Mouse (Mus musculus): ENCODE data around the gene Ppp1r15a.
"Not testable (repeated sequence)": the region's sequence is repeated elsewhere in the genome, so short reads cannot be mapped to it uniquely, and the experiment has no call there.

Gene Ppp1r15a

DNA sequence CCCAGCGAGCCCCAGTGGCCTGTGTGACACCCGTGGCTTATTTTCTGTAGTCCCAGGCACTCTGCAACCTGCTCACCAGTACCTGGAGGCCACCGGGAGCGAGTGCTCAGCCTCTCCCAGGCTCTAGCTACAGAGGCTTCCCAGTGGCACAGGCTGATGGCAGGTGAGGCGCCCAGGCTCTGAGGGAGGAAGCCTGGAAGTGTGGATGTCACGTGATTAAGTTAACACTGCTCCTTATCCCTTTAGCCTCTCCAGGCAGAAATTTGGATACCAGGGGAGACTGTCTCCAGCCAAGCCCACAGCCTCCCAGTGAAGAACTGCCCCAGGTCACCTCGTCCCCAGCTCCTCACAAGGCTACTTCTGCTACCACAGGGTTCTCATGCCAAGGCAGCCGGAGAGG is 27.5 kb upstream of the Ppp1r15a start:
- in situ Hi-C loops (cut with MboI, MseI): no loop called here

DNA sequence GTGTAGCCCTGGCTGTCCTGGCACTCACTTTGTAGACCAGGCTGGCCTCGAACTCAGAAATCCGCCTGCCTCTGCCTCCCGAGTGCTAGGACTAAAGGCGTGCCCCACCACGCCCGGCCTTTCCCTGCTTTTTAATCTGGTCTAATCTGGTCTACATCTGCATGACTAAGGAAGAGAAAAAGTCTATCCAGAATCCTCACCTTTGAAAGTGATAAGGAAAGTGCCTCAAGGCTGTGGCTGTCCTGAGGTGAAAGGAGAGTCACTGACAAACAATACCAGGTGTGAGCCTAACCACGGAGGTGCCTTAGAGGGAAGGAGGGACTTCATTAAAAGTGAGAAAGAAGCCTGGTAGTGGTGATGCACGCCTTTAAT is 25.4 kb upstream of the Ppp1r15a start:
- in situ Hi-C loops (cut with MboI, MseI): no loop called here

DNA sequence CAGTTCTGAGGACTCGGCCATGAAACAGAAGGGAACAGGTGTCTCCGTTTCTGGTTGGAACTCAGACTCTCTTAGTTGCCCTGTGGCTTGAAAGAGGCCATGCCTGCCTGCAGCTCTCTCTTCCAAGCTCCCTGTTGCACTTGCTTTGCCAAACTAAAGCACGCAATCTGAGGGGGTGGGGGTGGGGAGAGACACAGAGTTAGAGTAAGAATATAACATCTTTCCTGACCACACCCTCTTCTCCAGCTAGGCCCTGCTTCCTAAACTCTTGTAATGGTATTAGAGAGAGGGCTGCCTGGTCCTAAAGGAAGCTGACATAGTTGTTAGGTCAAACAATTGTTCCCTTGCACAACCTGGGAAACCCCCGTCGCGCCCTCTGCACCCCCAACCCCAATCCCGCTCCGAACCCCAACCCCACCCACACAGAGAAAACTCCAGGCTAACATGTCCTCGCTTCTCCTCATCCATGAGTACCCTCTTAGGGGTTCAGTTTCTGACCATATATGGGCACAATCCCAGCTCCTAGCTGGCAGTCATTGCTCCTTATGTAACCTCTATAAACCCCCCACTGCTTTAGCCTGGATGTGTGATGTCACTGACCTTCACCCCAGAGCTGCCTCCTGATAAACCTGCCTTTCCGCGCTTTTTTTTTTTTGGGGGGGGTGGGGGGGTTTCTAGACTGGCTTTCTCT is 24.9 kb upstream of the Ppp1r15a start:
- in situ Hi-C loops (cut with MboI, MseI): no loop called here

DNA sequence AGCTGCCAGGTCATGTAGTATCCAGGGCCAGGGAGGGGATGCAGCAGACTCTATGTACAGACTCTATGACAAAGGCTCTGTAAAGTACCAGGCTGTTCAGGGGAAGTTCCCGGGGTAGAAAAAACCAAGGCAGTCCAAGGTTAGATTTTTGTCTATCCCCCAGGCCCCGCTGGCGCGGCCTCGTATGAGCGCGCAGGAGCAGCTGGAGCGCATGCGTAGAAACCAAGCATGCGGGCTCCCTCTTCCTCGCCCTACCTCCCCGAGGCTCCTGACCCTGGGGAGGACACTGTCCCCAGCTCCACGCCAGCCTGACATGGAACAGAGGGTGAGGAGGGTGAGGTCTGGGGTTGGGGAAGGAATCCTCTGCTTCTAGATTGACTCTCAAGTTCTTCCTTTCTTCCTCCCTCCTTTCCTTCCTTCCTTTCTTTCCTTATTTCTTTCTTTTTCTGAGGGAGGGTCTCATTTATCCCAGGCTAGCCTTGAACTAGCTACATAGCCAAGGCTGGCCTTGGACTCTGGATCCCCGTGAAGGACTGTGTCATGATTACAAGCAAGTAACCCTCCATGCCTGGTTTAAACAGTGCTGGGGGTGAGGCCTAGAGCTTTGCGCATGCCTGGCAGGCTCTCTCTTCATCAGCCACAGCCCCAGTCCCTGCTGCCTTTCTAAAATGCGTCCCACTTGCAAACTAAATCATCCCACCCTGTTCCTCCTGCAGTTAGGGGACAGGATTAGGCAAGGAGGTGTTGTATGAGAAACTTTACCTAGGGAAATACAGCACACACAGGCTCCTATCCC is 23.8 kb upstream of the Ppp1r15a start:
- in situ Hi-C loops (cut with MboI, MseI): no loop called here

DNA sequence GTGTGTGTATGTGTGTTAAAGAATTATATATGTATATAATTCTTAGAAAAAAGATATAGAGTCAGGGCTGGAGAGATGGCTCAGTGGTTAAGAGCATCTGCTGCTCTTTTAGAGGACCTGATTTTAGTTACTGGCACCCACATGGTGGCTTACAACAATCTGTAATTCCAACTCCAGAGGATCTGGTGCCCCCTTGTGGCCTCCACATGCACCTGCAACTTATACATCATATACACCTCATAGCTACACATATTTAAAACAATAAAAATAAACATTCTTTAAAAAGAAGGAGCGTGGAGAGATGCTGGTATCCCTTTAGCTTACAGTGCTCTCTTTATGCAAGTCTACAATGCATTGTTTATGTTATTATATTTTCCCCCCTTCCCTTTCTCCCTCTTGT is 18.5 kb upstream of the Ppp1r15a start:
- in situ Hi-C loops (cut with MboI, MseI): no loop called here

DNA sequence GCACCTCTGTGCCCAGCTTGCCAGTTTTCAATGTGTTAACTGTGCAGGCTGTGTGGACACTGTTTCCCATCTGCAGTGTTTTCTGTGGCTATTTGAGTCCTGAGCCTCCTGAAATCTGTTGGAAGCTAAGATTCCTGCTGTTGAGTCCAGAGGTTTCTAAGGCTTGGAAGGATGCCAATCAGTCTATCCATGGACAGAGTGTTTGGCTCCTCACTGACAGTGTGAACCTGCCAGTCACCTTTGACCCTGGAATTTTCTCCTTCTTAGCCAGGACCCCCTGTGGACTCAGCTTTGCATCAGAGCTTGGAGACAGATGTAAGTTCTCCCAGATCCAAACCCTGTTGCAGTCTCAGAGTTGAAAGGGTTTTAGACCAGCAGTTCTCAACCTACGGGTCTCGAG is 14.1 kb upstream of the Ppp1r15a start:
- in situ Hi-C loops (cut with MboI, MseI): no loop called here

DNA sequence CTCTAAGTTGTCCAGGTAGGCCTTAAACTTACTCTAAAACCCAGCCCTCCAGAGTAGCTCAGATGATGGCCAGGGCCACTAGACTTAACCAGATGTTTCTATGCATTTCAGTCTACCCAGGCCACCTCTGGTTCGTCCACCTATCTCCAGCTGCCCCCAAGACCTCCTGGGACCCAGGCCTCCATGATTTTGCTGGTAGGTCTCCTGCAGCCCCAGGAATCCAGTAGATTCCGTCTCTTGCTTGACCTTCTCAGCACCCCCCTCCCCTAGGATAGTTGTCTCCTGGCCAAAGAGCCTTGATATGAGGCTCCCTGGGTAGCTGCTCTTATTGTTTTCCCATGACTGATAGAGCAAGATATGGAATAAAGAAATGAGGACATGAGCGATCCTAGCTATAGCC is 13.0 kb upstream of the Ppp1r15a start:
- in situ Hi-C loops (cut with MboI, MseI): no loop called here

DNA sequence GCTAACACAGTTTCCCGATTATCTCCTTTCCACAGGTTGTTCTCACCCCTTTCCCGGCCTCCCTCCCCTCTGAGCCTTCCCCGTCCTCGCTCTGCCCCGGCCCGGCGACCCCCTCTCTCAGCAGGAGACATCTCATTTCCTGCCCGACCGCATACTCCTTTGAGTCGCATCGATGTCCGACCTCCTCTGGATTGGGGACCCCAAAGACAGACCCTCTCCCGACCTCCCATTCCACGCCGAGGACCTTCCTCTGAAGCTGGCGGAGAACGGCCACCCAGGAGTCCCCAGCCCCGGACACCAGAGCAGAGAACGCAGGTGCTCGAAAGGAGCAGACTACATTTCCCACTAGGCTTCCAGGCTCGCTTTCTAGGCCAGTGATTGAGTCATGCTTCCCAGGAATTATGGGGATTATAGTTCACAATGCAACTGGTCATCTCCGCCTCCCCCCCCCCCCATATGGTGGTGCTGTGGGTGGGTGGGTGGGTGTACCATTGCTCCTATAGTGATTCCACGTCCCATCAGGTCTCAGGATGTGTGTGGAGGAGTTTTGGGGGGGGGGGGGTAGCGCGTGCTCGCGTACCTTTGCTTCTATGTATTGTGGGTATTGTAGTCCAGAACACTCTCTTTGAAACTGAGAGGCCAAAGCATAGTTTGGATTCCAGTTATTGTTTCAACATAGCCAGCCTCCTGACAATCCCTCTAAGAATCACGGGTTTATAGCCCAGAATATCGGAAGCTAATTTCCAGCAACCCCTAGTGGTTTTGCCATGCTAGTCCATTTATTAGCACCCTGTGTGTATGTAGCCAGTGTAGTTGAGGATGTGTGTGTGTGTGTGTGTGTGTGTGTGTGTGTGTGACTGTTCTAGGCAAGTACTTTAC is 12.3 kb upstream of the Ppp1r15a start:
- in situ Hi-C loops (cut with MboI, MseI): no loop called here

DNA sequence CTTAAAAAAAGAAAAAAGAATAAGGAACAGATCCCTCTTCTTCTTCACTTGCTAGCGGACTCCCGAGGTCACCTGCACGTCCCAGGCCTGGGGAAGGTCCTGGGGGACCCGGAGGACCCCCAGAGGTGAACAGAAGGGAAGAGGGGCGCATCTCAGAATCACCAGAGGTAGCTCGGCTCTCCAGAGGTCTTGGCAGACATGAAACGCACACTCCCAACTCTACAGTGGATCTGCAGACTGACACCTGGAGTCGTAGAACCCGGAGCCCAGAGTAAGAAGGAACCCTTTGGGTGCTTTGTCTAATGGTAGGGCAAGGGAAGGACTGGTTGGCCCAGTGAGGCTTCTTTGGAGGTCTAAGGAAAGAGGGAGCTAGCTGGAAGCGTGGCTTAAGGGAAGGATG is 11.5 kb upstream of the Ppp1r15a start:
- in situ Hi-C loops (cut with MboI, MseI): no loop called here

DNA sequence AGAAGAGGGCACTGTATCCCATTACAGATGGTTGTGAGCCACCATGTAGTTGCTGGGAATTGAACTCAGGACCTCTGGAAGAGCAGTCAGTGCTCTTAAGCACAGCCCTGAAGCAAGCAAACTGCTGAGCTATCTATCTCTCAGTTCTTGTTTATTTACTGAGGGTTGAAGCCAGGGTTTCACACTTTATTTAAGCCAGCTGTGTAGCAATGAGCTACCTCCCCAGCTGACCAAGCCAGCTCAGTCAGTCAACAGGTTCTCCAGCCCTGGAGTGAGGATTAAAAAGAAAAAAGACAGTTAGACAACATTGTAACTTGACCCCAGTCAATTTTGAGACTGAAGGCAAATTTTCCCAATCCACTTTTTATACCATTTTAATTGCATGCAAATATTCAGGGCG is 9.6 kb upstream of the Ppp1r15a start:
- in situ Hi-C loops (cut with MboI, MseI): no loop called here

DNA sequence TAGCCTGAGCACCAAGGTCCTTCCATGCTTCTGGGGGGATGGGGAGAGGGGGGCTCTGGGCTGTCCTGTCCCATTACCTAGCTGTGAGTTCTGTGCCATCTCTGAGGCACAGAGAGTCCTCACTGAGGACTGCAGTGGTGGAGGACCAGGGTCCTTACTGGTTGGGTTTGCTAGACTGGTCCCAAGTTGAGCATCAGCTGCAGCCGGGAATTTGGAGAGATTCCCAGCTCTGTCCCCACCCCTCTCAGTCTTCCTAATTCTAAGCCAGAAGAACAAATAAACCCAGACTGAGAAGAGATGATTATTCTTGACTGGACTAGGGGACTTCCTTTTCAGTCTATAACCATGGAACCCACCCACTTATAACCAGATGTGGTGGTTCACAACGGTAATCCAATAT is 4.6 kb upstream of the Ppp1r15a start:
- in situ Hi-C loops (cut with MboI, MseI): no loop called here

DNA sequence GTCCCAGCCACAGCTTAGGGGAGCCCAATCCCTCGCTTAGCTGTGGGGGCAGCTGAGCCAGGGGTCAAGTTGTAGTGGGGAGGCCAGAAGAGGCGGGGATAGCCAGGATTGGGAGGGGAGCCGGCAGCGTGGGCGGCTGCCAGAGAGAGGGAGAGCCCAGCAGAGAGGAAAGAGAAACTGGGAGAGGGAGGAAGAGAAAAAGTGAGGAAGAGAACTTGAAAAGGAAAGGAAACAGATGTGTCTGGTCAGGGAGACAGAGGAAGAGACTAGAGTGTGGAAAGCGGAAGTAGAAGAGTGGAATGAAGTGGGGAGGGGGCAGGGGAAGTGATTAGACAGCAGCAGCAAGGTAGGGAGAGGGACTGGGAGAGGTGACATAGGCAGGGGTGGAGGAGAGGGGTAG is 3.4 kb upstream of the Ppp1r15a start:
- in situ Hi-C loops (cut with MboI, MseI): no loop called here

DNA sequence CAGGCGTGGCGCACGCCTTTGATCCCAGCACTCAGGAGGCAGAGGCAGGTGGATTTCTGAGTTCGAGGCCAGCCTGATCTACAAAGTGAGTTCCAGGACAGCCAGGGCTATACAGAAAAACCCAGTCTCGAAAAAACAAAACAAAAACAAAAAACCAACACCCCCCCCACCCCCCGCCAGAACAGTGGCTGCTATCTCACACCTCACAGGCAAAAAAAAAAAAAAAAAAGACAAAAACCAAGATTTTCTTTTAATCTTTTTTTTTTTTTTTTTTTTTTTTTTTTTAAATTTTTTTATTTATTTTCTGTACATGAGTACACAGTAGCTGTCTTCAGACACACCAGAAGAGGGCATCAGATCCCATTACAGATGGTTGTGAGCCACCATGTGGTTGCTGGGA is 1.1 kb upstream of the Ppp1r15a start:
- in situ Hi-C loops (cut with MboI, MseI): not testable (repeated sequence)

DNA sequence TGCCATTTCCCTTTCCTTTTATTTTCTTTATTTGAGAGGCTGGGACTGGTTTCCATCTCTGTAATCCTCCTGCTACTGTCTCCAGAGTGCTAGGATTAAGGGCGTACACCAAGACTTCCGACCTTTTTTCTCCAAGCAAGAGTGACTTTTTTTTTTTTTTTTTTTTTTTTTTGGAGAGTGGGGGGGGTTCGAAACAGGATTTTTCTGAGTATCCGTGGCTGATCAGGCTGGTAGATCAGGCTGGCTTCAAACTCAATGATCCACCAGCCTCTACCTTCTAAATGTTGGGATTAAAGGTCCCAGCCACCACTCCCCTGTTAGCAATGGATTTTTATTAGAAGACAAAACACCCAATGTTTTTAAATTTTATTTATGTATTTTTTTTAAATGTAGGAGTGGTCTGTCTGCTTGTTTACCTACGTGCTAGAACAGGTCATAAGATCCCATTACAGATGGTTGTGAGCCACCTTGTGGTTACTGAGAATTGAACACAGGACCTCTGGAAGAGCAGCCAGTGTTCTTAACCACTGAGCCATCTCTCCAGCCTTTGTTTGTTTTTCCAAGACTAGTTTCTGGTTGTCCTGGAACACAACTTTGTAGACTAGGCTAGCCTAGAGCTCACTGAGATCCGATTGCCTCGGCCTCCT is 529 bp upstream of the Ppp1r15a start:
- in situ Hi-C loops (cut with MboI, MseI): no loop called here

DNA sequence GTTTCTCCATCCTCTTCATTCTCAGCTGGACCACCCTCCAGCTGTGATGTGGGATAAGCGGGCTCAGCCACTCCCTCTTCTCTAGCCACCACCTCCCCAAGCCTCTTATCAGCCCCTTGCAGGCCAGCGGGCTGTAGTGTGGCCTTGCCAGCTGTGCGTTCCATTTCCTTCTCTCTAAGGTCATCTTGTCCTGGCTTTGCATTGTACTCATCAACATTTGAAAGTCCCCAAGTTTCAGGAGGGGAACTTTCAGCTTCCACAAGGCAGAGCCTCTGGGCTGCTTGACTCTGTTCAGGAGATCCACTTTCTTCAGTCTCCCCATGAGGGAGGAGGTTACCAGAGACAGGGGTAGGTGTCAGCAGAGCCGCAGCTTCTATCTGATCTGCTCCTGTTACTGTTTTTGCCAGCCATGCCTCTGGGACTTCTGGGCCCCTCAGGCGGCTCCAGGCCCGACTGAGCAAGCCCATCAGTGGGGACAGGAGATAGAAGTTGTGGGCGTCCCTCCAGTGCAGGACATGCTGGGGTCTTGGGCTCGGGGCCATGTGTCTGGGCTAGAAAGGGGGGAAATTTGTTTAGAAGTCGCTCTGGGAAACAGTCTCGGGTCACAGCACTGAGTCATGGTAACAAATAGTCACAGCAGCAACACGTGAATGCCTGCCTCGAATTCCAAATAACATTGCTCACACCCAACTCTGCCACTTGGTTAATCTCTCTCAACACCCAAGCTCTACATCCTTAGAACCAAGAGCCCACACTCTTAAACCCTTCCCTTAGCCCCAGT is 1.0 kb downstream of the Ppp1r15a start:
- in situ Hi-C loops (cut with MboI, MseI): no loop called here

DNA sequence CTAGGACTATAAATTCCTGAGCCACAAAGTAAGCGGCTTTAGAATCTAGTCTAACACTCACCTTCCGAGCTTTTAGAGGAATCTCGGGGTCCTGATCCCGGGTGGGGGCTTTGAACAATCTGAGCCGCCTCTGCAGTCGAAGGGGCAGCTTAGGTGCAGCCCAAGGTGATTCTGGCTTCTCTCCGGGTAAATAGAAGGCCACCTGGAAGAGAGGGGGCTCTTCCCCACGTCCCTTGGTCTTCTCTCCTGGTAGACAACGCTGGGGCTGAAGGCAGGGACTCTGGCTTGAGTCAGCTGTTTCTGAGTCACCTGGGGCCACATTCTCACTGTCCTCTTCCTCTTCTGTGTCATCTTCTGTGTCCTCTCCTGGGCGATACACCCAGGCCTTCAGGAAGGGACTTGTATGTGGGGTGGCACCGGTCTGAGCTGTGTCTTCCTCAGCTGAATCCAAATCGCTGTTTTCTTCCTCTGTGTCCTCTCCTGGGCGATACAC is 2.3 kb downstream of the Ppp1r15a start:
- in situ Hi-C loops (cut with MboI, MseI): no loop called here

DNA sequence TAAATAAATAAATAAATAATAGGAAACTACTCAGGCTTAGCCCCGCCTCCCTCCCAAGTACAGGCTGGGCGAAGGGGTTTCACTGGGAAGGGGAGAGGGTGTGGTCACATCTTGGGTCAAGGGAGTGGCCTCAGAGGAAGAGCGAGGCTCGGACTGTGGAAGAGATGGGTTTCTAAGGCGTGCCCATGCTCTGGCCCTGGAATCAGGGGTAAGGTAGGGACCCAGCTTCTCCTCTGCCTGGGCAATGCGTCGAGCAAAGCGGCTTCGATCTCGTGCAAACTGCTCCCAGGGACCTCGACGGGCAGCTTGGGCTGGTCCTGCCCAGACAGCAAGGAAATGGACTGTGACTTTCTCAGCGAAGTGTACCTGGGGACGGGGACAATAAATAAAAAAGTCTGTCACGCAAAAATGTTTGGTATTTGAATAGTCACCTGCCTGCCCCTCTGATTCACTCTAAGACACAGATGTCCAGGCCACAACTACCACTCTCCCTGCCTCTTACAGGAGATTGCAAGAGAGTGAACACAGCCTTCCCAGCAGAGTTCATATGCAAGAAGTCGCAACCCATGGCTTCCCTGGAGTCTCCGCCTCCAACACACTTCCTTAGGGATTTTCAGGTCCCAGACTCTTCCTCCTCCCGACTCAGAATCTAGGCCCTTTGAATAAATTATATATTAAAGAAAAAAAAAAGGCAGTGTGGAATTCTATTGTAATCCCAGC is 3.0 kb downstream of the Ppp1r15a start:
- in situ Hi-C loops (cut with MboI, MseI): no loop called here

DNA sequence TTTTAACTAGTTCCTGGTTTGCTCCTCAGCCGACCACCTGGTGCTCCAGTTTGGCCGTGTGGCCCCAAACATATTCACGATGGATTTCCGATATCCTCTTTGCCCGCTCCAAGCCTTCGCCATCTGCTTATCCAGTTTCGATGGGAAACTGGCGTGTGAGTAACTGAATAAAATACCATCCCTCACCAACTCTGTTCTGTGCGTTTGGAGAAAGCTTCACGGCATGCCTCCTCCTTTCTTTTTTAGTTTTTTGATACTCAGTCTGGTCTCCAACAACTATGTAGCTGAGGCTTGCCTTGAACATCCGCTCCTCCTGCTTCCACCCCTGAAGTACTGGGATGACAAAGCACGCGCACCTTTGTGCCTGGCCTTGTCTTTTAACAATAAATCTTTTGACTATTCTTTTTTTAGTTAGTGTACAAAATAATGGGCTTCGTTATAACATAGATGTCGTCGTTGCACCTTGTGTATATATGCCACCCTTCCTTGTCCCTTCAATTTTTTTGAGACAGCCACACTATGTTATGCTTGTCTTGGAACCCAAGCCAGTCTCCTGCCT is 3.8 kb downstream of the Ppp1r15a start:
- in situ Hi-C loops (cut with MboI, MseI): no loop called here

DNA sequence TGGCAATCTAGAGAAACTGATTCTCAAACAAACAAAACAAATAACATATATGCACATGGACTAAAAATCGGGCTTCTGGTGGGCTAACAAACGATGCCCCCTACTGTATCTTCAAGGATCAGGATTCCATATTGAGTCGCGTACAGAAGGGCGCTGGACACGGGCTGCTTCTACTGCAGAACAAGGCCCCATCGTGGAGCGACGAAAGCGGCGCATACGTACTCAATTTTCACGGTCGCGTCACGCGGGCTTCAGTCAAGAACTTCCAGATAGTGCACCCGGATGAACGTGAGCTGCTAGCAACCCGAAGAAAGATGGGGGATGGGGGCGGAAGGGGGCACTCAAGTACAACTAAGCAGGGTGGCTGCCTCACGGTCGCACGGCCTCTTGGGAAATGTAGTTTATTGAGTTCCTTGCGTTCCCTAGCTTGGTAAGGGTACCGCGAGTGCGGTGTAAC is 4.3 kb downstream of the Ppp1r15a start:
- in situ Hi-C loops (cut with MboI, MseI): no loop called here

DNA sequence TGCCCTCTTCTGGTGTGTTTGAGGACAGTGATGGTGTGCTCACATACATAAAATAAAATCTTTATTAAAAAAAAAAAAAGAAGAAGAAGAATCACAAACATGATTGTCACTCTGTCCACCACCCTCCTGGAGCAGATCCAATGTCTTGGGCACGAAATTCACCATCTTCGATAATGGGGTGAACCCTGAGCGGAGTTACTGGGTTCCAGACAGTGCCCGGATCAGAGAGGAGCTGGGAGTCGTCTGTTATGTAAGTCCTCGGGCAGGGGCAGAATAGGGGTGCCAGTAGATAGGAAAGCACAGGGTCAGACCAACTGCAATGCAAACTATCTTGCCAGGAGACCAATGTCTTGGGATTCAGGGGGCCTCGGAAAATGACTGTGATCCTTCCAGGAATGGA is 5.5 kb downstream of the Ppp1r15a start:
- in situ Hi-C loops (cut with MboI, MseI): no loop called here
